Mouse (Mus musculus): ENCODE data around the gene Arsk. TPM values are rescaled to one million over a fixed set of nuclear protein-coding genes. Genes with fewer than 3 reads are reported as not detected.

Gene Arsk
- polyA plus RNA-seq (2015; fragmentation: Illumina TruSeq; extraction: RNeasy Lipid Tissue Mini Kit (QIAGEN cat#74804); ENCODE audit: insufficient read depth, low replicate concordance) = 16.7 TPM

GRCm38 (mm10) chr13:76098493-76099303 lies at the start of gene Arsk, which contains the start of gene Ttc37:
Gene Arsk (minus strand): TSS chr13:76098660.
Gene Ttc37 (plus strand): TSS chr13:76098734.

DNA sequence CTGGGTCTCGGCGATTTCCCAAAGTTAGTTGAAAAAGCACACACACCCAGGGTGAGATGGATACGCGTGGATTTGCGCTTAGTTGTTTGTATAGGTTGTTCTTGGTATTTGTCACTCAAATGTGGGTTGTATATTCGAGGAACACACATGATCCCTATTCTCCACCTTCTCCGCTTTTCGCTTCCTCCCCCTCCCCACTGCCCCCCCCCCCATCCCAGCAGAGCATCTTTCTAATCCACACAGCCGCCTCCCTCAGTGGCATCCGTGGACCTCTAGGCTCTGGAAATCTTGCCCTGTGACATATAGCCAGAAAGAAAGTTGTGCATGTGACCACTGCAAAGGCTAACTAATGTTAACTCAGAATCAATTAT lies 41.6 kb downstream of the Arsk start, which contains the start of gene Gpr150:
Gpr150 (minus strand) TSS at position 101 of the 371 bp plus-strand sequence.

DNA sequence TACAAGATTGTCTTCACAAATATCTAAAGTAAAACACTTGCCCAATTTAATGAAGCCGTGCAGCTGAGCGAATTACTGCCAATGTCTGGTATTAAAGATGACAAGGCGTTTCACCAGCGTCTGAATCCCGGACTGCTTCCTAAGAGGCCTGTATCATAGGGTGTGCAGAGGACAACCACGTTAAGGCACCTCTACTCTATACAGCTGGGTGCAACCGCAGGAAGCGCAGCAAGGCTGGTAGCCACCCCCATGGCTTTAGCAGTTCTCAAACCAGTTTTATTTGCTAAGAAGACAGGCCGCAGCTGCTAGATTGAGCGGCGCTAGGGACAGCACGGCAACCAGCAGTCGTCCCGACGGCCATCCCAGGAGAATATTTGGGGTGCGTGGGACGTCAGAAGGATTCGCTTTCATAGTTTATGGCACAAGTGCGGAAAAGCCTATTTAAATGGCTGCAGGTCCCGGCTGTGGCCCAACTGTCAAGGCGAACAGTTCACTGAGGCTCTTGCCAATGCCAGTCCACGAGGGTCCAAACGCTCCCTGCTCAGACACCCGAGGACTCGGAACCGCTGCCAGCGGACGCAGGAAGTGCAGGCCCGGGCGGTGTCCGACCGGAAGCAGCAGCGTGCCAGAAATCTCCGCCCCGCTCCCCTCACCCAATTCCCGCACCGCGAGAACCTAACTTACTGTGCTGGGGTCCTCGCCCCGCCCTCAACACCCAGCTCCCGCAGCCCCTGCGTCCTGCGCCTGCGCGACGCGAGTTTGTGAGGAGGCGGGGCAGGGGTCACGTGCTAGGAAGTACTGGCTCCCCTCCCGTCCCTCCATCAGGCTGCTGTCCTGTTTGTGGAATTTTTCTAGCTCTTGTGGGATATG lies 80.3 kb downstream of the Arsk start, which contains the start of gene Rfesd:
Rfesd (minus strand) TSS at position 746 of the 870 bp plus-strand sequence.

Other genes with a start within 250 kb of the Arsk start
- 3.2 TPM for gene Rhobtb3, start 154.7 kb downstream of the Arsk start, polyA plus RNA-seq (2015; fragmentation: Illumina TruSeq; extraction: RNeasy Lipid Tissue Mini Kit (QIAGEN cat#74804); ENCODE audit: insufficient read depth, low replicate concordance)
- not detected for gene Spata9, start 131.5 kb downstream of the Arsk start, polyA plus RNA-seq (2015; fragmentation: Illumina TruSeq; extraction: RNeasy Lipid Tissue Mini Kit (QIAGEN cat#74804); ENCODE audit: insufficient read depth, low replicate concordance)
- 31.9 TPM for gene Rfesd, start 79.9 kb downstream of the Arsk start, polyA plus RNA-seq (2015; fragmentation: Illumina TruSeq; extraction: RNeasy Lipid Tissue Mini Kit (QIAGEN cat#74804); ENCODE audit: insufficient read depth, low replicate concordance)
- gene Gpr150, start 41.7 kb downstream of the Arsk start, polyA plus RNA-seq (2015; fragmentation: Illumina TruSeq; extraction: RNeasy Lipid Tissue Mini Kit (QIAGEN cat#74804); ENCODE audit: insufficient read depth, low replicate concordance) = not detected
- gene Ttc37, start 74 bp upstream of the Arsk start, polyA plus RNA-seq (2015; fragmentation: Illumina TruSeq; extraction: RNeasy Lipid Tissue Mini Kit (QIAGEN cat#74804); ENCODE audit: insufficient read depth, low replicate concordance) = 17.8 TPM
- gene Fam81b, start 206.4 kb upstream of the Arsk start, polyA plus RNA-seq (2015; fragmentation: Illumina TruSeq; extraction: RNeasy Lipid Tissue Mini Kit (QIAGEN cat#74804); ENCODE audit: insufficient read depth, low replicate concordance) = not detected

All from spleen, adult 10 weeks (tissue).